Mouse (Mus musculus) CH12F3 (cell line): Measurements from ENCODE around the gene Fgfr2.

Experiments used
- in situ Hi-C: fragments of 300-500 bp; cut with MboI; formaldehyde crosslinking; loops from 2 replicates; pipeline ENCODE4 v1.14.3; 2020; ENCODE audit warnings: low sequenced_read_pairs

Gene Fgfr2

GRCm38 (mm10) chr7:132808051-132808796 lies 314.9 kb downstream of the Fgfr2 start:
- in situ Hi-C loops = no loop called here

DNA sequence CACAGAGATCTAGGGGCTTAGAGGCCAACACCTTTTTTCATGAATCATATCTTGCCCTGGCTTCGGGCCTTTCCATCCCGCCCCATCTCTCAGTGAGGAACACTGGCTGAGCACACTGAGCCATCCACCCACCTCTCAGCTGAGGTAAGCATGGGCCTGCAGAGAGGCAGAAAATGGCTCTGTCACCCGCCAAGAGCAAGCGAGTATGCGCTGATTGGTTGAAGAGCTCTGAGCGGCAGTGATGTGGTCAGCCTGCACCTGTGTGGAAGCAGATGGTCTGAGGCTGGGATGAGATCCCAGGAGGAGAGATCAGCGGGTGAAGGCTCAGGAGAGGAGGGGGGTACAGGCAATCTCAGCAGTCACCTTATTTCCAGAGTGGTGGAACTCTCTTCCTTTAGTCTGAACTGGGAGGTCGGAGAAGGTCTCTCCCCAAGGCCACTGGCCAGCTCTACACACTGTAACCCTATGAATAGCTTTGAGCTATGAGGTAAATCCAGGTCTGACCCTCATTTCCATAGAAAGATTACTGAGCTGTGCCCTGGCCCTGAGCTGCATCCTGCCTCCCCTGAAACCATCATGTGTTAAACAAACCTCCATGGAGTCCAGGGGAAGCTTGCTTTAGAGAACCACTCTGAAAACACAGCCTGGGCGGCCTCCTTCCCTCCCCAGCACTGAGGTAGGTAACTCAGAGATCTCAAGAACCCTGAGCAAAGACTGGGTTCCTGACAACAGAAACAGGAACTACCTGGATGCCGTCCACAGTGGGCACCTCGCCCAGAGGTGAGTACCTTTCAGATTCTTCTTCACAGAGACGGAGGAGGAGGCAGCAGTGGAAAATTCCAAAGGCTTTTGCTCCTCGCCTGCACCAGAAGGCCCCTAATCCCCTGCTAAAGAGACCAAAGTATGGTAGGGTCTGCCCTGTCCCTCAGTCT lies 316.0 kb downstream of the Fgfr2 start:
- in situ Hi-C loops = no loop called here

GRCm38 (mm10) chr7:132806286-132806685 lies 316.9 kb downstream of the Fgfr2 start:
- in situ Hi-C loops = no loop called here

- in situ Hi-C loops = no loop called here
These were observed 318.2 kb downstream of the Fgfr2 start for GRCm38 (mm10) chr7:132804951-132805350.

- in situ Hi-C loops = no loop called here
These were observed 318.7 kb downstream of the Fgfr2 start for GRCm38 (mm10) chr7:132804461-132804860.

GRCm38 (mm10) chr7:132803962-132804361 lies 319.2 kb downstream of the Fgfr2 start:
- in situ Hi-C loops = no loop called here

- in situ Hi-C loops = no loop called here
These were observed 319.8 kb downstream of the Fgfr2 start for GRCm38 (mm10) chr7:132803336-132803735.

DNA sequence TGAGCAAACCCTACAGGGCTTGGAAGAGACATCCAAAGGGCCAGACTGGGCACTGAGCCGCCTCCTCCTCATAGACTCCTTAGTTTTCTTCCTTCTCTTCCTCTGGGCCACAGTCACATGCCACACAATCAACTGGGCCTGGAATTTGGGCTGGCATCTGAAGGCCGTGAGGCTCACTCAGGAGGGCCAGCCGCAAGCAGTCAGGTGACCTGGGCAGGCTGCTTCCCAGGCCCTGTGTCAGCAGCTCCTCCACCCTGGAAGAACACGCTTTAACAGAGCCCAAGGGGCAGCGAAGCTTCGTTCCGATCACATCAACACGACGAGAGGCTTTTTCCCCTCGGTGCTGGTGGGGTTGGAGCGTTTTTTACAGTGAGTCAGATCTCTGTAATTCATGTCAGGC lies 320.5 kb downstream of the Fgfr2 start:
- in situ Hi-C loops = no loop called here

- in situ Hi-C loops = no loop called here
These were observed 321.1 kb downstream of the Fgfr2 start for GRCm38 (mm10) chr7:132802066-132802465.

DNA sequence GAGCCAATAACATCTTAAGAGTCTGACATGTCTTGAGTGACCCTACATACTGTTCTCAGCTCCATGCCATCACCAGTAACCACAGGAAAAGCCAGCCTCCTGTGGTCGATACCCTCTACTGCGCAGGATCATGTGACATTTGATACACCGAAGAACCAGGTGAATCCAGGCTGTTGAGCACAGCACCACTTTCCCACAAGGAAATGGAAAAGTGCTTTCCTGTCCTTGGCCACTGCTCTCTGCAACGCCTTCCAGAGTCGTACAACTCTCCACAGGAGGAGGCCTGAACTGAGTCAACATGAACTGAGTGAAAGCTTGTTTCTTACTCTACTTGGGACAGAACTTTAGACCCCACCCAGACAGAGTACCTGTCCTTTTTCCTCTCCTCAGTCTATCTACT lies 321.6 kb downstream of the Fgfr2 start:
- in situ Hi-C loops = no loop called here

DNA sequence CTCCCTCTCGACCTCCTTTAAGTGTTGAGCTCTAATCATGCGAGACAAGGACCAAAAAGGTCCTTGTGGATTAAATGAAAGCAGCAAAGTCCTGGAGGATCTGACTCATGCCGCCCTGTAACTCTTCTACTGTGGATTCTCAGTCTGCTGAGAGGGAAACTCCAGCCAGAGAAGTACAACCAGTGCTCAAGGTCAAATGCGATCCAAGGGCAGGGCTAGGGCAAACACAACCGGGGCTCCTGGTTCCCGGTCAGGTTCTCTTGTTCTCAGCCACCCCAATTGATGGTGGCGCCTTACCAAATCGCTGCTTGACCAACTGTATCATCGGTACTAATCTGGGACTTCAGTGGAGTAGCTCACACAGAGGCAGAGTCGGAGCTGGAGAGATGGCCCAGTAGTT lies 322.3 kb downstream of the Fgfr2 start:
- in situ Hi-C loops = no loop called here

DNA sequence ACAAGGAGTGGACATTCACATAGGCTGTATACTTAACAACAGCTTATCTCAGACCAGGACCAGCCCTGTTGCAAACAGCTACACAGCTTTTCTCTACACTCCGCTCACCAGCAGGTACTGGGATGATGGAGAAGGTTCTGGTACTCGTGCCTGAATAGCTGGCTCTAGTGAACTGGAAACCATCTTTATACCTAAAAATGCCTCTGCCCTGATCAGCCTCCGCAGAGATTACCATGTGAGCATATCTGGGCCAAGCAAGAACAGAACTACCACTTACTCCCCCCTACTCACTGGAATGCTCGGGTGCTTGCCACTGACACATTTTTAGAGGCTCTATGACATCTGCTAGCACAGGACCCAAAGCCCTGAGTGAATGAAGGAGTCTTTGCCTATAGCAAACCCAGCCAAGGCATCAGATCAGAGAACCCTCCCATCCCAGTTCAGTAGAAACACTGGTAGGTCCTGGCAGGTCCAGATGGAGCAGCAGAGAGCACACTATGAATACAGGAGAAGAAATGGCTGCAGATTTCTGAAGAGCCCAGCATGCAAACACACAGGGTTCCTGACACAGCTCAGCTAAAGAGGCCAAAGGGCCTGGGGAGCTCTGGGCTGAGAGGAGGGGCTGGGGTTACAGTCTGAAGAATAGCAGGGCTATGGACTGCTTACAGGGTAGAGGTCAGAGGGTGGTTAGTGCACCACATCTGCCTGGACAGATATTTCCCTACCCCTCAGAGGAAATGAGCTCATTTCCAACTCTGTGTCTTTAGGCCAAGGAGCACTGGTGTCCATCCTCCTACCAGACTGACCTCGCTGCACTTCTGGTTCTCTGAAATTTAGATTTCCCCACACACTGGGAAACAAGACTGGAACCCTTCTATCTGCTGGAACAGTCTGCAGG lies 323.8 kb downstream of the Fgfr2 start:
- in situ Hi-C loops = no loop called here

GRCm38 (mm10) chr7:132795141-132795540 lies 328.0 kb downstream of the Fgfr2 start:
- in situ Hi-C loops = no loop called here

- in situ Hi-C loops = no loop called here
These were observed 329.7 kb downstream of the Fgfr2 start for GRCm38 (mm10) chr7:132793467-132793866.

- in situ Hi-C loops = no loop called here
These were observed 332.5 kb downstream of the Fgfr2 start for GRCm38 (mm10) chr7:132790447-132791219.

DNA sequence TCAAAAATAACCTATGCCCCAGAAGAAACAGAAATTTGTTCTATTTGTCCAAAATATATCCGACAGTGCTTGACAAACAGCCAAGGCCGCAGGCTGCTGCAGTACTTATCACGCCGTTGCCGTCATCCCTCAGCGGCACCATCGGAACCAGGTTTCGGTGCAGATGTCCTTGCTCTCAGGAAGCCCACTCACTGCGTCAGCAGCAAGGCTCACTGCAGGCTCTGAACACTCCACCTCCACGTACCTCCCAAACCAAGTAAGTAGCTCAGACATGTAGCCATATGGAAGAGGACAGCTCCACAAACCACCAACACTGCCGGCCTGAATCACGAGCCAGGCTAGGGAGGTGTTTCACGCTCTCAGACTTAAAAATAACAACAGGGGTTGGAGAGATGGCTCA lies 334.3 kb downstream of the Fgfr2 start:
- in situ Hi-C loops = no loop called here

GRCm38 (mm10) chr7:132787496-132788190 lies 335.5 kb downstream of the Fgfr2 start:
- in situ Hi-C loops = no loop called here

DNA sequence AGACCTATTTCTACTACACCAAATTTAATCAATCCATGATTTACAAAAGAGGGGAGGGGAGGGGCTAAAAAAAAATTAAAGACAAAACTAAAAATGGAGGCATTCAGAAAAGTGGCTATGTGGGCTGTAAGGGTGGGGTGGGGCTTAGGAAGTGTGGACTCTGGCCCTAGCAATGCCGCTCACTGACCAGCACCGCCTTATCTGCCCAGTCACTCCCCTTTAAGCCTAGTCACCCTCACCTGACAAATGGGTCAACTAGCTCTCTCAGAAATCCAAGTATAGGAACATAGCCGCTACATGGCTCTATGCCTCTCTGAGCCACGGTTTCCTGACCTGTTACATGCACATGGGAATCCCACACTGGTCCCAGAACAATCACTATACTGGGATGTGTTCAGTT lies 336.1 kb downstream of the Fgfr2 start:
- in situ Hi-C loops = no loop called here

GRCm38 (mm10) chr7:132786522-132786921 lies 336.6 kb downstream of the Fgfr2 start:
- in situ Hi-C loops = no loop called here

DNA sequence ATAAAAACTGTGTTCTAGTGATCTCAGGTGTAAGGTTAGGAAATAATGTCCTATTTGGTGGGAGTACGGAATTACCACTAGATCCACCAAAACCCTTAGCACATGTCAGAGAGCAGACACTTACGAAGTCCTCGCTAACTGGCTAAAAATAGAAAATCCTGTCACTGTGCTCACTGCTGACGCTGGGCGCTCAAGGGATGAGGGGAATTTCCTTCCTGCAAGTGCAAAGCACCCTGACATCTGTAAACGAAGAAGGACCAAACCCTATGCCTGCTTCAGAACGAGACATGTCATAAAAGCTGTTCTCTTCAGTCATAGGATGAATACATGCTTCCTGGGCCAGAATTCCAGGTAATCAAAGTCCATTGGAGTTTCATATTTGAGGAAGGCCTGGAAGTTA lies 337.1 kb downstream of the Fgfr2 start:
- in situ Hi-C loops = no loop called here
